Mouse (Mus musculus) kidney, postnatal 4 days (tissue): ENCODE data around the gene Gabra5.
A peak's percentile ranks its signal among the peaks of the same experiment; 100 is the strongest.

Source experiments
- DNase-seq, 2 experiments: peaks; one replicate each; pipeline ENCODE4 v3.0.0; 2021; ENCODE audit warnings: mixed read lengths in 2 of 2

Gene Gabra5

GRCm38 (mm10) chr7:57386517-57387340 is 123.1 kb downstream of the Gabra5 start, which contains the start of gene Gabrg3:
TSS of gene Gabrg3 (minus strand) at chr7:57387188.
- peak; percentile 45 to 60 for DNase-seq

GRCm38 (mm10) chr7:57384112-57384511 is 125.7 kb downstream of the Gabra5 start:
- peak; percentile 3 to 6 for DNase-seq

- no peak for DNase-seq
Observed at GRCm38 (mm10) chr7:57366013-57366390, 143.9 kb downstream of the Gabra5 start.

- DNase-seq, result no peak
Observed at GRCm38 (mm10) chr7:57365134-57366012, 144.5 kb downstream of the Gabra5 start.

- peak in 1 of 2 experiments; percentile 14 for DNase-seq
Observed at GRCm38 (mm10) chr7:57363812-57364211, 146.0 kb downstream of the Gabra5 start.

GRCm38 (mm10) chr7:57357871-57358540 is 151.9 kb downstream of the Gabra5 start:
- peak in 1 of 2 experiments; percentile 4 for DNase-seq
